Mouse (Mus musculus) adrenal gland, postnatal 25 days (tissue): ENCODE measurements around the gene Ccdc6. TPM values are rescaled to one million over a fixed set of nuclear protein-coding genes. Genes with fewer than 3 reads are reported as not detected.
"Not testable (repeated sequence)": the region's sequence is repeated elsewhere in the genome, so short reads cannot be mapped to it uniquely, and the experiment has no call there.

Experiments
- DNase-seq: peaks from one replicate; pipeline ENCODE4 v3.0.0; 2021; ENCODE audit warnings: mixed read lengths
- total RNA-seq: library from RNA; stranded (reverse); gene quantifications from 2 replicates; pipeline ENCODE4 v1.2.3, GENCODE M21; 2021

The Ccdc6 gene
- total RNA-seq, 1 experiment from 2014 or later = 50.0 TPM

DNA sequence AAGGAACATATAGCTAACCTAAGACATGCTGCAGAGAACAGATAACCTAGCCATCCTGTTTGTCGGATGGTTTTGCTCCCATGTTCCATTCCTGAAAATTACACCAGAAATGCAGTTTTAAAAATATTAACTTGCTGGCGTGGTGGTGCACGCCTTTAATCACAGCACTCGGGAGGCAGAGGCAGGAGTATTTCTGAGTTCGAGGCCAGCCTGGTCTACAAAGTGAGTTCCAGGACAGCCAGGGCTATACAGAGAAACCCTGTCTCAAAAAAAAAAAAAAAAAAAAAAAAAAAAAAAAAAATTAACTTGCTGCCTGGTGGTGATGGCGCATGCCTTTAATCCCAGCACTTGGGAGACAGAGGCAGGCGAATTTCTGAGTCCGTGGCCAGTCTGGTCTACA lies 125.3 kb downstream of the Ccdc6 start:
- not testable (repeated sequence) for DNase-seq

DNA sequence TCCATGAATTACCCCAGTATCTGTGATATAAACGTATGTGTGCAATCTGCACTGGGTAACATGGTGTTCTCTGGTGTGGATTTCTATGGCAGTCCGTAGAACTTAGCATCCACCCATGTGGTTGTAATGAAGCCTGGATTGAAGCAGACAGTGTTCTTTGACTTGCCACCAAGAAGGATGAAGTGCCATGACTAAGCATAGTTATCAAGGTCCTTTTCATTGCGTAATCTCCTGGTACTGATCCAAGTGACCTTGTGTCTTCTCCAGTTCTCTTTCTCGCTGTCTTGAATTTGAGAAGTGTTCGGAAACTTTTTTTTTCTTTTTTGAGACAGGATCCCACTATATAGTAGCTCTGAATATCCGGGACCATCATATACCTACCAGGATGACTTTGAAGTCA lies 127.7 kb downstream of the Ccdc6 start:
- no peak for DNase-seq

DNA sequence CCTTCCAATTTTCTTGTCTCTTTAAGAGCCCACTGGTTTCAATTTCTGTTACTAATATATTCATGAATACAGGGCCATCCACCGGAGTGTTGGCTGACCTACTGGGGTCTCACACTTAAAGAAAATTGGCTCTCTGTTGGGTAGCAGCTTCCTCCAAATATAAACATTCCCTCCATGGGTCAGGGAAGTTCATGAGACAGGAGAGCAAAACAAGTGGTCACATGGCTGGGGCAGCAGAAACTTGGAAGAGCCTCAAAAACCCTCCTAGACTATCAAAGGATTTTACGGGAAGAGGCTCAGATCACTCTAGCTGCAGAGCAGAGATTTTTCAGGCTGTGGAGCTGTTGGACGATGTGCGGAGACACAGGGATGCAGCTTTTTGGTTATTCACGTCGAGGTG lies 128.8 kb downstream of the Ccdc6 start:
- no peak for DNase-seq

DNA sequence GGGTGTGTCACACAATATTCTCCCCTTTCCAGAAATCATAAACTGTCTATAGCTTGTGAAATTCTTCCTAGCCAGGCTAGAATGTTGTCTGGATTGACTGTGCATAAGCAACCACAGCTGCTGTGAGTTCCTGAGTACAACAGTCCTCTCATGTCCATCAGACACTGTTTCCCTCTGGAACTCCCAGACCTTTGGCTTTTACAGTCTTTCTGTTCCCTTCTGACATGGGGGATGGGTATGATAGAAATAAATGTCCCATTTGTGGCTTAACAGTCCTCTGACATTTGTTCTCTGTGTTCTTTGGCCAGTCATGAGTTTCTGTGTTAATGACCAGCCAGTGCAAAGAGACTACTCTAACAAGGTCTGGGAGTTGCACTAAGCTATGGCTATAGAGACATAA lies 129.7 kb downstream of the Ccdc6 start:
- no peak for DNase-seq

DNA sequence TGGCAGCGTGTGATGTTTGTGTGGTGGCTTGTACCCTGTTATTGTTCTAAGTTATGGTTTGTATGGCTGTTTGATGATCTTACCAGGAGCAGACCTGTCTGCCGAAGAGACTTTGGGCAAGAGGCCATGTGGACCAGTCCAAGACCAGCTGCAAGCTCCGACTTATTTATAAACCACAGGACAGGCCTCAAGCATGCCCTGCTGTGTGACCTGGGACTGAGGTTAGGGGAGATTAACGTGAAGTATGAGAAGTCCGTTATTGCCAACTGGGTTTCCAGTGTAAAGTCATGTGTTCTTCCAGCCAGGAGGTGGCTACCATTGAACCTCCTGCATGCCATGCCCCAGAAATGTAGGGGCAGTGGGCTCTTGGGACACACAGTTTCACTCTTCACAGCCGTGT lies 133.4 kb downstream of the Ccdc6 start:
- no peak for DNase-seq

DNA sequence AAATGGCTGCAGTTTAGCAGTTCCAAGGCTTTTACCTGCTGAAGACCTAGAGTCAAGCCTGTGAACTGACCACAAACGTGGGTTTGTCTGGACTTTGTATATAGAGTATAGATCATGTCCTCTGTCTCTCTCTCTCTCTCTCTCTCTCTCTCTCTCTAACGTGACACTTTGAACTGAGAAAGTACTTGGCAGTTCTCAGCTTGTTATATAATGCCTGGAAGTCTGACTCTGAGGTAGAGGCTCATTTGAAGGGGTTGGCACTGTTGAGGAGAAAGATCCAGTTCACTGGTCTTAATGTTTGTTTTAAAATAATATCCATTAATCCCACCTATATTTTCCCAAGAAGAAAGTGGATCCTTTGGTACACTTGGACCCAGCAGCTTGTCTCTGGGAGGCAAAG lies 141.0 kb downstream of the Ccdc6 start:
- no peak for DNase-seq

Other genes with a start within 250 kb of the Ccdc6 start
- gene Mrln, start 107.5 kb downstream of the Ccdc6 start, total RNA-seq = not detected in 2 replicates
- gene Slc16a9, start 148.0 kb downstream of the Ccdc6 start, total RNA-seq = 4.0 and 8.3 TPM in 2 replicates